Mouse (Mus musculus) hindbrain, postnatal 0 days (tissue): Measurements from ENCODE around the gene Cenph. TPM values are rescaled to one million over a fixed set of nuclear protein-coding genes. Genes with fewer than 3 reads are reported as not detected.
"Not testable (repeated sequence)": the region's sequence is repeated elsewhere in the genome, so short reads cannot be mapped to it uniquely, and the experiment has no call there.

Experiments used
- ATAC-seq: fragments of 200-750 bp; cut with Nextera tagmentation; 2 replicates; pipeline ENCODE4 v1.8.0; 2017; ENCODE audit warnings: mild to moderate bottlenecking, moderate TSS enrichment, moderate library complexity
- DNase-seq: peaks from one replicate; pipeline ENCODE4 v3.0.0-alpha.2; 2015; ENCODE audit warnings: low spot score
- H3K27ac ChIP-seq: fragments of 300-500 bp; sonication (generic); 2 replicates; pipeline ENCODE4 v1.5.1; 2014; ENCODE audit warnings: mild to moderate bottlenecking
- H3K27me3 ChIP-seq: fragments of 300-500 bp; sonication (generic); 2 replicates; pipeline ENCODE4 v1.6.1; 2014; ENCODE audit warnings: low read length, mixed read lengths; ENCODE audit not compliant: insufficient read depth
- H3K36me3 ChIP-seq: fragments of 300-500 bp; sonication (generic); 2 replicates; pipeline ENCODE4 v1.6.1; 2014; ENCODE audit warnings: low read length, mixed read lengths; ENCODE audit not compliant: insufficient read depth
- H3K4me1 ChIP-seq: fragments of 300-500 bp; sonication (generic); 2 replicates; pipeline ENCODE4 v1.6.1; 2014; ENCODE audit warnings: antibody characterized with exemption, low read length, mixed read lengths; ENCODE audit not compliant: insufficient read depth
- H3K4me2 ChIP-seq: fragments of 300-500 bp; sonication (generic); 2 replicates; pipeline ENCODE4 v1.6.1; 2014; ENCODE audit warnings: low read depth, mild to moderate bottlenecking, low read length, moderate library complexity, mixed read lengths
- H3K4me3 ChIP-seq: fragments of 300-500 bp; sonication (generic); 2 replicates; pipeline ENCODE4 v1.5.1; 2014; ENCODE audit warnings: low read length
- H3K9ac ChIP-seq: fragments of 300-500 bp; sonication (generic); replicated peaks from 2 replicates; pipeline ENCODE4 v1.6.1; 2014; ENCODE audit warnings: mild to moderate bottlenecking, low read length, moderate library complexity, mixed read lengths
- H3K9me3 ChIP-seq: fragments of 300-500 bp; sonication (generic); 2 replicates; pipeline ENCODE4 v1.6.1; 2016; ENCODE audit warnings: low read length, mixed read lengths
- CTCF ChIP-seq: IDR thresholded peaks from 2 replicates; pipeline ENCODE4 v1.5.1; 2016; ENCODE audit warnings: antibody characterized with exemption, control low read depth, low read depth
- WGBS: fragments of 180-500 bp; shearing (Covaris S2); extraction: QIAGEN DNeasy Blood & Tissue Kit; methylation state at CpG from one replicate; pipeline ENCODE4 v1.1.7; 2014; 5-methylcytosine and 5-hydroxymethylcytosine counted together
- polyA plus RNA-seq: library from polyadenylated mRNA; unstranded; fragments of >200 nt; fragmentation: Nextera tagmentation; extraction: Ambion mirVana; gene quantifications from 2 replicates; pipeline ENCODE4 v1.2.1, GENCODE M21; 2015
- total RNA-seq: library from RNA; depleted of rRNA; stranded (reverse); fragments of >200 nt; gene quantifications from 2 replicates; pipeline ENCODE4 v1.2.3, GENCODE M21; 2014

The Cenph gene
- total and polyA plus RNA-seq, 2 experiments from 2014 or later: 1.7 to 8.4 TPM

DNA sequence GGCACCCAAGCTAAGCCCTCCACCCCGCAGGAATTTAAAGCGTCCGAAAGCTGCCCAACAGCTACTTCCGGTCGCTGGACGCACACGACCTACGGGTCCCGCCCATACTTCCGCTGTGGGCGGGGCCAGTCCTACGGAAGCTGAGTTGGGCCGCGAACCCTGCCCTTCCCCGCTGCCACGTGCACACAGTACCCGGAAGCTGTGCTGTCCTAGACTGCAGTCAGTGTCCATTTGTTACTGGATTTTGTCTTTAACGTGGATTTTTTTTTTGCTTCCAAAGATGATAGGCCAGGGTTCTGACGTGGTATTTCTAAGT, 44.9 kb downstream of the Cenph start, which contains the start of gene Cdk7:
TSS of gene Cdk7 (minus strand) at position 79 of the 316 bp plus-strand sequence.
- peak within 1 kb of the TSS; percentile 95 for H3K27ac ChIP-seq
- WGBS: 0% methylated on average over 19 of the region's 19 CpGs
- no peaks in the 10 kb centered on the region for H3K9me3 ChIP-seq
- peaks cover 10% of the 10 kb centered on the region for H3K4me1 ChIP-seq
- peak within 1 kb of the TSS; percentile 94 for H3K4me3 ChIP-seq
- H3K4me2 ChIP-seq: peak within 1 kb of the TSS; percentile 91
- H3K36me3 ChIP-seq: peaks cover 4% of the 10 kb centered on the region; the same call in 1 of the 2 replicates
- TF ChIP-seq CTCF: no peak
- ATAC-seq (peak; percentile 99), DNase-seq (peak; percentile 98)
- no peaks in the 10 kb centered on the region for H3K27me3 ChIP-seq
- H3K9ac ChIP-seq: peak within 1 kb of the TSS; percentile 93

- Histone ChIP-seq H3K9me3 (no peaks in the 10 kb centered on the region), H3K4me1 (peaks cover 10% of the 10 kb centered on the region), H3K4me3 (peak overlapping the region; percentile 94), H3K9ac (peak overlapping the region; percentile 93), H3K4me2 (peak overlapping the region; percentile 91), H3K36me3 (peaks cover 4% of the 10 kb centered on the region; the same call in 1 of the 2 replicates), H3K27me3 (no peaks in the 10 kb centered on the region), H3K27ac (peak overlapping the region; percentile 95)
- TF ChIP-seq CTCF: no peak
- WGBS: 1% methylated on average over 30 of the region's 30 CpGs
- ATAC-seq (peak; percentile 89), DNase-seq (no peak)
These were observed 45.4 kb downstream of the Cenph start for GRCm38 (mm10) chr13:100730153-100730860.

DNA sequence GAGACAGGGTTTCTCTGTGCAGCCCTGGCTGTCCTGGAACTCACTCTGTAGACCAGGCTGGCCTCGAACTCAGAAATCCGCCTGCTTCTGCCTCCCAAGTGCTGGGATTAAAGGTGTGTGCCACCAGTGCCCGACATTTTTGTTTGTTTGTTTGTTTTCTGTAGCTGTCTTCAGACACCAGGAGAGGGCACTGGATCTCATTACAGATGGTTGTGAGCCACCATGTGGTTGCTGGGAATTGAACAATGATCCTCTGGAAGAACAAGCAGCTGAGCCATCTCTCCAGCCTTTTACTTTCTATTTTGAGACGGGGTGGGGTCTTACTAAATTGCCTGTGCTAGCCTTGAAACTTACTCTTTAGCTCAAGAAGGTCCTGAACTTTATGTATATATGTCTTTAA, 47.2 kb downstream of the Cenph start:
- H3K9me3 ChIP-seq, H3K4me3 ChIP-seq, H3K27ac ChIP-seq, H3K4me1 ChIP-seq, H3K36me3 ChIP-seq, ATAC-seq, H3K4me2 ChIP-seq, H3K9ac ChIP-seq, H3K27me3 ChIP-seq, DNase-seq: not testable (repeated sequence)
- WGBS: over 99% methylated on average over 4 of the region's 4 CpGs

GRCm38 (mm10) chr13:100728086-100728485, 47.6 kb downstream of the Cenph start:
- Histone ChIP-seq H3K4me2 (no peak overlapping the region), H3K36me3 (no peaks in the 10 kb centered on the region; the same call in 1 of the 2 replicates), H3K27ac (no peak overlapping the region), H3K4me3 (no peak overlapping the region), H3K9me3 (no peaks in the 10 kb centered on the region), H3K27me3 (no peaks in the 10 kb centered on the region), H3K4me1 (peaks cover 10% of the 10 kb centered on the region), H3K9ac (no peak overlapping the region)
- ATAC-seq (no peak), DNase-seq (no peak)
- 91% methylated on average over 5 of the region's 5 CpGs for WGBS
- no peak for TF ChIP-seq CTCF

DNA sequence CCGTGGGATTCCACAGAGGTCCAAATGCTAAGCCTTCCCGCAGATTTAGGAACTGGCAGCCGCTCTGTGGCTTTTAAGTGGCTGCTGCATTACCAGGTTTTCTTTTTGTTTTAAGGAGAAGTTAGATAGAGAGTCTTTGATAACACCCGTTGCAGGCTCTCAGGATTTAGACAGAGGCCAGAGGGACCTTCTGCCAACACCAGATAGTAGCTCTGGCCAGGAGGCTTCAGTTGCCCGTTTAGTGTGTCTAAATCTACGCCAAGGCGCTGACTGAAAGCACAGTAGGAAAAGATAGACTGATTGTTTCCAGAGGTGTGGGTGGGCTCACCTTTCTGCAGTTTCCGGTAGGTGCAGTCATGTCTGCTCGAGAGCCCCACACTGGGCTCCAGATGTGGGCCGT, 50.5 kb downstream of the Cenph start:
- H3K9ac ChIP-seq: no peak overlapping the region
- H3K27ac ChIP-seq: peak overlapping the region; percentile 26; the same call in 1 of the 2 replicates
- no peak overlapping the region for H3K4me3 ChIP-seq
- no peaks in the 10 kb centered on the region for H3K9me3 ChIP-seq
- no peak for DNase-seq
- peaks cover 10% of the 10 kb centered on the region for H3K4me1 ChIP-seq
- TF ChIP-seq CTCF: no peak
- WGBS: 83% methylated on average over 10 of the region's 10 CpGs
- no peak overlapping the region for H3K4me2 ChIP-seq
- no peaks in the 10 kb centered on the region for H3K27me3 ChIP-seq
- ATAC-seq: no peak
- no peaks in the 10 kb centered on the region; the same call in 1 of the 2 replicates for H3K36me3 ChIP-seq

DNA sequence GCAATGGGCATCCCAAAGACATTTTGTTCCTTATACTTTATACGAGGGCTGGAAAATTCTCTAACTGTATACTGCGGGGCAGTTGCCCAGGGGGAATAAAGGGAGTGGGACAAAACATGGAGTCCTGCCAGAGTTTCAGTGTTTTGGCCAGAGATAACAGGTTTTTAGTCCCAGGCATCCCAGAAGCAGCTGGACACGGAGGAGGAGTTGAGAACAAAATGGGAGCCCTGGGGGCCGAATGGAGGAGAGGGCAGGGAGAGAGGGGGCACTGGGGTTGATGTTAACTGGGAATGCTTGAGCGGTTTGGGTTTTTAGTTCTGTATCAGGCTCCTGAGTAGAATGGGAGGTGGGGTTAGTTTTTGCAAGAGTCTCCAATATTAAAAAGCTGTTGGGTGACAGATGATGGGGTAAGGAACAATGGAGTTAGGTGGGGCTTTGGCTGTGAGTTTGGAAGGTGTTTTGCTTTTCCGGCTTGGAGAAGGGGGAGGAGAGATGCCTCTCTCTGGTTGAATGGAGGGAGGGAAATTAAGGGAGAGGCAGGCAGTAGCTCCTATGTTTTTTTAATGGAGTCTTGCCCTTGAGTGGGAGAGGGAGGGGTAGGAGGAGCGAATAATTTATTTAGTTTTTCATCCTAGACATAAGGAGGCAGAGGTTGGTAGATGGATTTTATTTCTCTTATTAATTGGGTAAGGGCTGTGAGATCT, 51.5 kb downstream of the Cenph start:
- Histone ChIP-seq H3K27ac (peak overlapping the region; percentile 45; the same call in 1 of the 2 replicates), H3K4me3 (no peak overlapping the region), H3K27me3 (no peaks in the 10 kb centered on the region), H3K4me2 (no peak overlapping the region), H3K4me1 (peaks cover 1% of the 10 kb centered on the region), H3K9ac (no peak overlapping the region; the same call in 1 of the 2 replicates), H3K9me3 (no peaks in the 10 kb centered on the region), H3K36me3 (peaks cover 3% of the 10 kb centered on the region; the same call in 1 of the 2 replicates)
- ATAC-seq (peak; percentile 79), DNase-seq (peak; percentile 73)
- WGBS: 47% methylated on average over 7 of the region's 7 CpGs
- no peak for TF ChIP-seq CTCF
